18 mouse cellular contexts compared by ENCODE assay signal in the genomic region with DNA sequence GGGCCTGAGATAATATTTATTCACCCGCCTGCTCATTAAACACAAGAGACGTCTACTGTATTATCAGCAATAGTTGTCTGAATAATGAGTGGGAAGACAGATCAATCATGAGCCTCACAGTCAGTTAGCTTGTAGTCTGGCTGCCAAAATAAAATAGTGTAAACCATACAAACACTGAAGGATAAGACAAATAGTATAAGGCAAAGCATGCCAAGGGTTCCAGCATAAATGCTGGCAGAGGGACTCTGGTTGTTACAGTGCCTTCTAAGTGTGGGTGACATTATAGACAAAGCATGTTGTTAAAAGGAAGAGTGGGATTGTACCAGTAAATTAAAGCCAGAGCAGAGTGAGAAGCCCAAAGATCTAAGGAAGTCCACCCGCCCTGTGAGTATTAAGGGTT.
"Had no signal": no experiment of that assay in that cellular context is flagged by ENCODE, and none has a peak within 500 bp of the region (broad histone marks: within the 10 kb centered on the region; RNA-seq: fewer than 3 reads in every experiment).

No protein-coding gene starts in this region.

- H3K4me3 ChIP-seq: liver, embryonic 12.5 days; midbrain, embryonic 10.5 days; midbrain, embryonic 12.5 days; myocyte; neural tube, embryonic 13.5 days had no signal

- ATAC-seq: liver, embryonic 12.5 days; lung, postnatal 0 days; midbrain, embryonic 16.5 days had no signal

- H3K9ac ChIP-seq: liver, embryonic 12.5 days; liver, embryonic 14.5 days; midbrain, embryonic 12.5 days; neural tube, embryonic 13.5 days had no signal

- H3K4me1 ChIP-seq: liver, embryonic 12.5 days; midbrain, embryonic 10.5 days; midbrain, embryonic 12.5 days had no signal

- DNase-seq: lung, adult 18-20 months; midbrain, embryonic 14.5 days; retina, postnatal 1 day; right cerebral cortex, adult 18-20 months; right cerebral cortex, postnatal 25 days; right cerebral cortex, postnatal 4 days; spleen, adult 18-20 months; thymus, adult 18-20 months; thymus, postnatal 14 days; thymus, postnatal 36 days had no signal

- H3K4me2 ChIP-seq: liver, embryonic 12.5 days; midbrain, embryonic 12.5 days; neural tube, embryonic 13.5 days had no signal

- H3K9me3 ChIP-seq: liver, embryonic 12.5 days; midbrain, embryonic 10.5 days; midbrain, embryonic 12.5 days; neural tube, embryonic 13.5 days had no signal

- H3K27me3 ChIP-seq: liver, embryonic 12.5 days; midbrain, embryonic 12.5 days; neural tube, embryonic 13.5 days had no signal

- H3K27ac ChIP-seq: liver, embryonic 12.5 days; liver, embryonic 14.5 days; midbrain, embryonic 10.5 days; midbrain, embryonic 12.5 days; neural tube, embryonic 13.5 days had no signal
